In genomic region chr1:75140601-75141190, GRCm38 (mm10) we compare ENCODE assay signal across 8 mouse cellular contexts. TPM values are rescaled to one million over a fixed set of nuclear protein-coding genes. Genes with fewer than 3 reads are reported as not detected.
DNase-seq lines count a peak whose midpoint lies in the region; ATAC-seq and TF ChIP-seq lines count a peak whose summit lies in the region.

No protein-coding gene starts in this region.

- TF ChIP-seq CTCF in liver, postnatal 0 days (IDR thresholded peaks at IDR 0.05; ENCODE audit: low read depth) = no peak

- H3K36me3 ChIP-seq in heart, embryonic 13.5 days = peaks cover 62% of the 10 kb centered on the region
- peaks cover 58% of the 10 kb centered on the region for H3K36me3 ChIP-seq in intestine, embryonic 14.5 days (ENCODE audit: control insufficient read depth, insufficient read depth, low read length)
- H3K36me3 ChIP-seq in liver, postnatal 0 days (replicated peaks; ENCODE audit: insufficient read depth, low read length) = peaks cover 61% of the 10 kb centered on the region

- H3K9me3 ChIP-seq in heart, embryonic 13.5 days = no peaks in the 10 kb centered on the region
- H3K9me3 ChIP-seq in intestine, embryonic 14.5 days (ENCODE audit: control insufficient read depth, low read length) = no peaks in the 10 kb centered on the region
- no peaks in the 10 kb centered on the region for H3K9me3 ChIP-seq in liver, postnatal 0 days (ENCODE audit: low read length)

- H3K4me1 ChIP-seq in heart, embryonic 13.5 days = peaks cover 27% of the 10 kb centered on the region
- no peaks in the 10 kb centered on the region for H3K4me1 ChIP-seq in brown adipose tissue, adult 24 weeks (ENCODE audit: control insufficient read depth, insufficient read depth, insufficient read length, low read length)
- H3K4me1 ChIP-seq in intestine, embryonic 14.5 days (replicated peaks; ENCODE audit: control insufficient read depth, insufficient read depth, low read length) = peaks cover 18% of the 10 kb centered on the region; the same call in 1 of the 2 replicates
- peaks cover 52% of the 10 kb centered on the region for H3K4me1 ChIP-seq in liver, postnatal 0 days (ENCODE audit: insufficient read depth)

- H3K4me2 ChIP-seq in heart, embryonic 13.5 days = peak overlapping the region; percentile 95
- H3K4me2 ChIP-seq in intestine, embryonic 14.5 days (ENCODE audit: low read length) = peak overlapping the region; percentile 82
- peak overlapping the region; percentile 96 for H3K4me2 ChIP-seq in liver, postnatal 0 days (ENCODE audit: low read depth, low read length)

- H3K9ac ChIP-seq in heart, embryonic 13.5 days = peak overlapping the region; percentile 98
- peak overlapping the region; percentile 83 for H3K9ac ChIP-seq in intestine, embryonic 14.5 days (ENCODE audit: low read length)
- H3K9ac ChIP-seq in liver, postnatal 0 days (replicated peaks) = peak overlapping the region; percentile 96

- no peak for ATAC-seq in heart, embryonic 13.5 days (ENCODE audit: extremely low read depth, insufficient number of reproducible peaks, low FRiP score, low TSS enrichment)
- ATAC-seq in intestine, embryonic 14.5 days (replicated peaks; ENCODE audit: low FRiP score, low TSS enrichment, low read depth) = no peak
- ATAC-seq in liver, postnatal 0 days = no peak

- DNase-seq in heart, postnatal 25 days (ENCODE audit: low spot score) = no peak
- no peak for DNase-seq in intestine, embryonic 14.5 days (ENCODE audit: low spot score)
- DNase-seq in liver, postnatal 0 days = peak; percentile 27
- DNase-seq in layer of hippocampus, adult 18-20 months (ENCODE audit: low spot score in 2 of 2) = no peak
- DNase-seq in testis, postnatal 14 days (ENCODE audit: low spot score) = no peak
- DNase-seq in frontal cortex, postnatal 14 days (ENCODE audit: low spot score in 2 of 2) = no peak

- H3K27me3 ChIP-seq in heart, embryonic 13.5 days (replicated peaks) = no peaks in the 10 kb centered on the region
- H3K27me3 ChIP-seq in intestine, embryonic 14.5 days (replicated peaks; ENCODE audit: control insufficient read depth, insufficient read depth, low read length) = no peaks in the 10 kb centered on the region
- no peaks in the 10 kb centered on the region for H3K27me3 ChIP-seq in liver, postnatal 0 days (ENCODE audit: insufficient read depth, low read length)

- TF ChIP-seq EP300 in liver, postnatal 0 days (IDR thresholded peaks at IDR 0.05; ENCODE audit: low read depth) = no peak

- intact Hi-C loops in heart, postnatal 25 days (cut with DNase I) = no loop called here

- peak overlapping the region; percentile 90 for H3K4me3 ChIP-seq in heart, embryonic 13.5 days
- H3K4me3 ChIP-seq in brown adipose tissue, adult 24 weeks (ENCODE audit: insufficient read depth, low read depth, low read length) = peak overlapping the region; percentile 69
- peak overlapping the region; percentile 84 for H3K4me3 ChIP-seq in intestine, embryonic 14.5 days (ENCODE audit: low read depth, low read length)
- peak overlapping the region; percentile 76 for H3K4me3 ChIP-seq in liver, postnatal 0 days (ENCODE audit: low read depth, low read length)

- 53% methylated on average over 4 of the region's 4 CpGs for whole genome bisulfite sequencing in heart, embryonic 13.5 days
- WGBS in intestine, embryonic 14.5 days = 54% methylated on average over 4 of the region's 4 CpGs
- 30% methylated on average over 4 of the region's 4 CpGs for WGBS in liver, postnatal 0 days (ENCODE audit: insufficient replicate concordance)

- peak overlapping the region; percentile 98 for H3K27ac ChIP-seq in heart, embryonic 13.5 days (replicated peaks)
- peak overlapping the region; percentile 91 for H3K27ac ChIP-seq in brown adipose tissue, adult 24 weeks (replicated peaks; ENCODE audit: low read depth, low read length)
- no peak overlapping the region for H3K27ac ChIP-seq in intestine, embryonic 14.5 days (ENCODE audit: low read depth)
- peak overlapping the region; percentile 99 for H3K27ac ChIP-seq in liver, postnatal 0 days (ENCODE audit: low read depth)

RNA-seq across cellular contexts. Expression of gene Cnppd1, which starts 1.8 kb away (rescaled TPM):
- polyA plus RNA-seq in heart, embryonic 13.5 days (2015; fragmentation: Nextera tagmentation; extraction: Ambion mirVana) = 36.2 and 39.1 TPM in 2 replicates
- 10 to 100 TPM; 21.3 to 23.7 TPM for total RNA-seq in heart, postnatal 25 days (2021)
- polyA plus RNA-seq in brown adipose tissue, adult 24 weeks (2012; ENCODE audit: insufficient read depth, insufficient read length, missing spikeins) = 15.2 and 16.4 TPM in 2 replicates
- polyA plus RNA-seq in intestine, embryonic 14.5 days (2014; fragmentation: Nextera tagmentation; extraction: Ambion mirVana) = 41.6 and 41.7 TPM in 2 replicates
- polyA plus RNA-seq in liver, postnatal 0 days (2015; fragmentation: Nextera tagmentation; extraction: Ambion mirVana) = 43.8 and 47.4 TPM in 2 replicates
- 10 to 100 TPM; 29.3 to 31.7 TPM for total RNA-seq in layer of hippocampus, adult 18-20 months (2021)

RNA-seq across cellular contexts. Expression of gene Retreg2, which starts 1.9 kb away (rescaled TPM):
- 35.2 and 35.9 TPM in 2 replicates for polyA plus RNA-seq in heart, embryonic 13.5 days (2015; fragmentation: Nextera tagmentation; extraction: Ambion mirVana)
- 10 to 100 TPM; 19.5 to 23.5 TPM for total RNA-seq in heart, postnatal 25 days (2021)
- polyA plus RNA-seq in brown adipose tissue, adult 24 weeks (2012; ENCODE audit: insufficient read depth, insufficient read length, missing spikeins) = 30.7 and 39.4 TPM in 2 replicates
- polyA plus RNA-seq in intestine, embryonic 14.5 days (2014; fragmentation: Nextera tagmentation; extraction: Ambion mirVana) = 50.1 and 51.1 TPM in 2 replicates
- polyA plus RNA-seq in liver, postnatal 0 days (2015; fragmentation: Nextera tagmentation; extraction: Ambion mirVana) = 51.2 and 54.9 TPM in 2 replicates
- total RNA-seq in layer of hippocampus, adult 18-20 months (2021) = 100 to 1,000 TPM; 183 to 185 TPM

RNA-seq across cellular contexts. Expression of gene Slc23a3, which starts 7.0 kb away (rescaled TPM):
- 0.41 and 1.0 TPM in 2 replicates for polyA plus RNA-seq in heart, embryonic 13.5 days (2015; fragmentation: Nextera tagmentation; extraction: Ambion mirVana)
- total RNA-seq in heart, postnatal 25 days (2021) = 1 to 10 TPM in 1 of 2 experiments, under 1 TPM in 1; 0.86 to 1.1 TPM
- not detected in 2 replicates for polyA plus RNA-seq in brown adipose tissue, adult 24 weeks (2012; ENCODE audit: insufficient read depth, insufficient read length, missing spikeins)
- 1.4 and 1.8 TPM in 2 replicates for polyA plus RNA-seq in intestine, embryonic 14.5 days (2014; fragmentation: Nextera tagmentation; extraction: Ambion mirVana)
- polyA plus RNA-seq in liver, postnatal 0 days (2015; fragmentation: Nextera tagmentation; extraction: Ambion mirVana) = 2.3 and 2.8 TPM in 2 replicates
- total RNA-seq in layer of hippocampus, adult 18-20 months (2021) = under 1 TPM; 0.15 to 0.47 TPM

RNA-seq across cellular contexts. Expression of gene Nhej1, which starts 15.7 kb away (rescaled TPM):
- polyA plus RNA-seq in heart, embryonic 13.5 days (2015; fragmentation: Nextera tagmentation; extraction: Ambion mirVana) = 7.6 and 7.9 TPM in 2 replicates
- 1 to 10 TPM; 3.9 to 4.0 TPM for total RNA-seq in heart, postnatal 25 days (2021)
- 7.3 and 8.2 TPM in 2 replicates for polyA plus RNA-seq in brown adipose tissue, adult 24 weeks (2012; ENCODE audit: insufficient read depth, insufficient read length, missing spikeins)
- polyA plus RNA-seq in intestine, embryonic 14.5 days (2014; fragmentation: Nextera tagmentation; extraction: Ambion mirVana) = 8.3 and 10.5 TPM in 2 replicates
- polyA plus RNA-seq in liver, postnatal 0 days (2015; fragmentation: Nextera tagmentation; extraction: Ambion mirVana) = 3.0 and 3.5 TPM in 2 replicates
- 1 to 10 TPM; 1.7 to 2.6 TPM for total RNA-seq in layer of hippocampus, adult 18-20 months (2021)

RNA-seq across cellular contexts. Expression of gene Zfand2b, which starts 27.8 kb away (rescaled TPM):
- 27.2 and 31.7 TPM in 2 replicates for polyA plus RNA-seq in heart, embryonic 13.5 days (2015; fragmentation: Nextera tagmentation; extraction: Ambion mirVana)
- 10 to 100 TPM; 14.2 to 15.3 TPM for total RNA-seq in heart, postnatal 25 days (2021)
- 15.2 and 21.5 TPM in 2 replicates for polyA plus RNA-seq in brown adipose tissue, adult 24 weeks (2012; ENCODE audit: insufficient read depth, insufficient read length, missing spikeins)
- polyA plus RNA-seq in intestine, embryonic 14.5 days (2014; fragmentation: Nextera tagmentation; extraction: Ambion mirVana) = 36.5 and 38.8 TPM in 2 replicates
- polyA plus RNA-seq in liver, postnatal 0 days (2015; fragmentation: Nextera tagmentation; extraction: Ambion mirVana) = 32.7 and 34.7 TPM in 2 replicates
- 10 to 100 TPM; 35.1 to 38.9 TPM for total RNA-seq in layer of hippocampus, adult 18-20 months (2021)
